Mouse (Mus musculus): ENCODE results near the gene Ipp.

DNA sequence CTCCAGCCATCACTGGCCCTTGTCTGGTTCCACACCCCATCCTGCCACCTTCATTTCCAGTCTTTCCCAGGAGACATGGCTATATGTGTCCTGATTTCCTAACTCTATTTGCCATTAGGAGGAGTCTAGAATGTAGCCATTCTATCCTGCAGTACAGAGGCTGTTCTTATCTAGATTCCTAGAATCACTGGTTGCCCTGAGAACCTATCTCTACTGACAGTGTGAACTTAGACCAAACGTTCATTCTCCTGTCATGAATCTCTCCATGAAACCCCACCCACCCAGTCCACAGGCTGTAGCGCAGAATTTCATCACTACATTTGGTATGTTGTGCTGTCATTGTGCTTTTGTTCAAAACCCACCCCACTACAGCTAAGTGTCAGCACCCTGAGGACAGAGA lies 26.0 kb upstream of the Ipp start:
- no peak for TF ChIP-seq CTCF (IDR thresholded peaks at IDR 0.05; ENCODE audit: control insufficient read depth, insufficient read depth, insufficient replicate concordance, low read depth, low read length)
- TF ChIP-seq POLR2A (IDR thresholded peaks at IDR 0.05; ENCODE audit: control insufficient read depth, low read depth, low read length) = no peak

Measured in testis, adult 2 months (tissue).